Mouse (Mus musculus): ENCODE results near the gene Pola1. TPM values are rescaled to one million over a fixed set of nuclear protein-coding genes. Genes with fewer than 3 reads are reported as not detected.

The Pola1 gene
- polyA plus RNA-seq, 1 experiment, result 0.61 TPM

DNA sequence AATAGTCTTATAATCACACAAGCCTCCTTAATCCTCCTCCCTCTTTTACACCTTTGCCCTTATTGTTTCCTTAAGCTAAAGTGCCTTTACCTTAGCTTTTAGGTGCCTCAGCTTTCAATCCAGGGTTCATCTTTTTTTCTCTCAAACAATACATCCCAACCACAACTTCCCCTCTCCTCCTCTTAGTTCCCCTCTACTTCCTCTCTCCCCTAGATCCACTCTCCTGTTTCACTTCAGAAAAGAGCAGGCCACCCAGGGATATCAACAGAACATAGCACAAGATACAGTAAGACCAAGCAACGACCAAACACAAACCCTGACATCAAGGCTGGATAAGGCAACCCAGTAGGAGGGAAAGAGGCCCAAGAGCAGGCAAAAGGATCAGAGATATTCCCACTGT is 29.7 kb downstream of the Pola1 start:
- no peaks in the 10 kb centered on the region for H3K36me3 ChIP-seq (ENCODE audit: control insufficient read depth, insufficient read depth, low read length)
- no peak for DNase-seq (ENCODE audit: low read depth in 1 of 2, low spot score in 2 of 2)
- WGBS, result 42% methylated on average over 1 of the region's 1 CpGs

DNA sequence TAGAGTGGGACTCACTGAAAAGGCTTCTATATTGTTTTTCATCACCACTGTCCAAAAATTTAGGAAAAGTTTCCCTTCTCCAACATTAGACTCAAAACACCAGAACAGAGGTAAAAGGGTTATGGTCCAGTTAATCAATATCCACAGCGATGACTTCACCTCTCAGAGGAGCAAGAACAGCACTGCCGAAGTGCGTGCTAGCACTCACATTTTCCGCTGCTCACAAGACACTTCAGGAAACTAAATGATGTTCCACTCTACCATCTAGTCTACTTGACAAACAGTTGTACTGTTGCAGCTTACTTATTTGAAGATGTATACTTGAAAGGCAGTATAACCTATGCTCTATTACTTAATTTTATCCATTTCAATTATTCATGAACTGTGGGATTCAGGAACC is 37.7 kb downstream of the Pola1 start:
- no peak overlapping the region for H3K4me3 ChIP-seq (ENCODE audit: extremely low read depth, insufficient read depth, insufficient read length)
- TF ChIP-seq CTCF (IDR thresholded peaks at IDR 0.05; ENCODE audit: extremely low read depth, insufficient read depth, insufficient read length, insufficient replicate concordance), result no peak
- no peak for TF ChIP-seq POLR2A (IDR thresholded peaks at IDR 0.05; ENCODE audit: low read depth, low read length)
- no peaks in the 10 kb centered on the region for H3K4me1 ChIP-seq (ENCODE audit: control insufficient read depth, insufficient read depth, insufficient read length)
- no peak overlapping the region for H3K27ac ChIP-seq (ENCODE audit: insufficient read depth, low read length)
- no peak for DNase-seq (ENCODE audit: low read depth in 1 of 2, low spot score in 2 of 2)
- H3K36me3 ChIP-seq (ENCODE audit: control insufficient read depth, insufficient read depth, low read length), result no peaks in the 10 kb centered on the region
- 94% methylated on average over 4 of the region's 4 CpGs for WGBS
- no peaks in the 10 kb centered on the region for H3K27me3 ChIP-seq (ENCODE audit: control insufficient read depth, insufficient read depth, low read length)

More for the DNA sequence above, 29.7 kb downstream of the Pola1 start:
- TF ChIP-seq CTCF (IDR thresholded peaks at IDR 0.05; ENCODE audit: extremely low read depth, insufficient read depth, insufficient read length, insufficient replicate concordance) (no peak), POLR2A (IDR thresholded peaks at IDR 0.05; ENCODE audit: low read depth, low read length) (no peak)
- Histone ChIP-seq H3K27me3 (ENCODE audit: control insufficient read depth, insufficient read depth, low read length) (no peaks in the 10 kb centered on the region), H3K4me1 (ENCODE audit: control insufficient read depth, insufficient read depth, insufficient read length) (no peaks in the 10 kb centered on the region), H3K27ac (ENCODE audit: insufficient read depth, low read length) (no peak overlapping the region), H3K4me3 (ENCODE audit: extremely low read depth, insufficient read depth, insufficient read length) (no peak overlapping the region)

DNA sequence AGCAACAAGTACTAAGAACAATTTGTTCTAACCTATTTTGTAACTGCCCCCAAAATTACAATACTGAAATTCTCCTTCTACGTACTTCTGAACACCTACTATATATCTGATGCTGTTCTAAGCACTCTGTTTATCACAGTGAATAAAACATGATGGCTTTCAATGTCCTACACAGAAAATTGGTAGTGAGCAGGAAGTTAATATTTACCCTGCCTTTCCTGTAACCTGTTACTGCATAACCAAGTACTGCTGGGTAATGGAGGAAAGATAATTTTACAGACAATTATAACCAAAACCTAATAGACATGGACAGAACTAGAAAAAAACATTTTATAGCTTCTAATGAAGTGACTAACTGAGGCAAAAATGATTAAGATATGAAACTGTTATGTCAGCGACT is 51.0 kb downstream of the Pola1 start:
- Histone ChIP-seq H3K4me3 (ENCODE audit: extremely low read depth, insufficient read depth, insufficient read length) (no peak overlapping the region), H3K36me3 (ENCODE audit: control insufficient read depth, insufficient read depth, low read length) (no peaks in the 10 kb centered on the region), H3K27ac (ENCODE audit: insufficient read depth, low read length) (no peak overlapping the region), H3K27me3 (ENCODE audit: control insufficient read depth, insufficient read depth, low read length) (no peaks in the 10 kb centered on the region), H3K4me1 (ENCODE audit: control insufficient read depth, insufficient read depth, insufficient read length) (no peaks in the 10 kb centered on the region)
- WGBS, result 92% methylated on average over 2 of the region's 2 CpGs
- no peak for TF ChIP-seq POLR2A (IDR thresholded peaks at IDR 0.05; ENCODE audit: low read depth, low read length)
- TF ChIP-seq CTCF (IDR thresholded peaks at IDR 0.05; ENCODE audit: extremely low read depth, insufficient read depth, insufficient read length, insufficient replicate concordance), result no peak
- no peak for DNase-seq (ENCODE audit: low read depth in 1 of 2, low spot score in 2 of 2)

DNA sequence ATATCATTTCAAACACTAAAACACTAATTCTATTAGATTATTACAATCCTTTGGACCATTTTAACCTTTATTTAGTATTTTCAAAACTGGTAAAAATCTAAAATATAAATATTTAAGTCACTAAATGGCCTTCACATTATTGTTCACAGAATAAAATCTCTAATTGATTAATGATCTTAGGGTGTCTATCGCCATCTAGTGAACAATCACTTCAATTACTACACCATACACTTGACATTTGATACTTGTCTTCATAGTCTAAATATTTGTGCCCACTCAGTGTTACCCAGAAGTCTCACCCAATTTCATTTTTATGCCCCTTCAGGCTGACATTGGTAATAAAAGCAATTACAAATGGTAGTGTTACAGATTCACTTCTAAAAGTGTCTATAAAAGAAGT is 74.8 kb downstream of the Pola1 start:
- Histone ChIP-seq H3K36me3 (ENCODE audit: control insufficient read depth, insufficient read depth, low read length) (no peaks in the 10 kb centered on the region), H3K27me3 (ENCODE audit: control insufficient read depth, insufficient read depth, low read length) (no peaks in the 10 kb centered on the region), H3K4me3 (ENCODE audit: extremely low read depth, insufficient read depth, insufficient read length) (no peak overlapping the region), H3K4me1 (ENCODE audit: control insufficient read depth, insufficient read depth, insufficient read length) (no peaks in the 10 kb centered on the region), H3K27ac (ENCODE audit: insufficient read depth, low read length) (no peak overlapping the region)
- WGBS, result 42% methylated on average over 1 of the region's 1 CpGs
- TF ChIP-seq CTCF (IDR thresholded peaks at IDR 0.05; ENCODE audit: extremely low read depth, insufficient read depth, insufficient read length, insufficient replicate concordance) (no peak), POLR2A (IDR thresholded peaks at IDR 0.05; ENCODE audit: low read depth, low read length) (no peak)
- DNase-seq (ENCODE audit: low read depth in 1 of 2, low spot score in 2 of 2), result no peak

DNA sequence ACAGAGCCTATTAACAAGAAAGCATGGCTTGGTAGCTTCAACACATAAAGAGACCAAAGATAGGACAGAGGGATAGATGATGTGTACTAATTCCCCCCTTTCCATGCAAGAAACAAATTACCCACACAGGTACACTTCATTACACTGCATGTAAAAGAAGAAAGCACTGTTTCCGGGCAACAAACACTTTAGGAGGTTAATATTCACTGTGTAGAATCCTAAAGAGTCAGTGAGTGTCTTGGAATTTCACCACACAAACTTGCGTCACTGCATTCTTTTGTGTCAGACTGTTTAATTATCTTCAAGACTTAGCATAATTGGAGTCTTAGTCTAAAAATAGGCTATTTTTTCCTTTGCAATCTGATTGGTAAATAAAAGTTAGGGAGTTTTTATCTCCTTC is 92.2 kb downstream of the Pola1 start:
- DNase-seq (ENCODE audit: low read depth in 1 of 2, low spot score in 2 of 2), result no peak
- no peaks in the 10 kb centered on the region for H3K27me3 ChIP-seq (ENCODE audit: control insufficient read depth, insufficient read depth, low read length)
- WGBS, result 89% methylated on average over 2 of the region's 2 CpGs
- no peak overlapping the region for H3K27ac ChIP-seq (ENCODE audit: insufficient read depth, low read length)
- H3K36me3 ChIP-seq (ENCODE audit: control insufficient read depth, insufficient read depth, low read length), result no peaks in the 10 kb centered on the region
- no peak overlapping the region for H3K4me3 ChIP-seq (ENCODE audit: extremely low read depth, insufficient read depth, insufficient read length)
- no peak for TF ChIP-seq CTCF (IDR thresholded peaks at IDR 0.05; ENCODE audit: extremely low read depth, insufficient read depth, insufficient read length, insufficient replicate concordance)
- no peak for TF ChIP-seq POLR2A (IDR thresholded peaks at IDR 0.05; ENCODE audit: low read depth, low read length)
- no peaks in the 10 kb centered on the region for H3K4me1 ChIP-seq (ENCODE audit: control insufficient read depth, insufficient read depth, insufficient read length)

DNA sequence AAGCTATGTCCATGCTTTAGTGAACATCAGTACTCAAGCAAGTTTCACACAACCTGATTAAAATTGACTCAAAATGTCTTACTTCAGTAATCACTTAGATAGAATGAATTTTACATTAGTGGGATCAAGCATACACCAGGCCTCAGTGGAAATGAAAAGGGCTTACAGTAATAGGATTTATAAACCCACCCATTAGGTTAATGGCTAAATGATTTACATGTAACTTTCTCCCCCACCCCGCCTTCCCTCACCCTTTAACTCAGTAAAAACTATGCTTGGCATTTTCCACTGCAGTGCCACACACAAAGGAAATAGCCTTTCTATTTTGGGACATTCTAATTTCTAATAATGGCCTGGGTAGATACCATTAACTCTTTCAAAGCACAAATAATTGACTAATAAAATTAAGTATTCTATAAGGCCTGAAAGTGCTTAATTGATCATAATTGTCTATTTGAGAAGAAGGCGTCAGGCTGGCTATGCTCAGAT is 129.0 kb downstream of the Pola1 start:
- no peak for DNase-seq (ENCODE audit: low read depth in 1 of 2, low spot score in 2 of 2)
- 86% methylated on average over 2 of the region's 2 CpGs for WGBS

DNA sequence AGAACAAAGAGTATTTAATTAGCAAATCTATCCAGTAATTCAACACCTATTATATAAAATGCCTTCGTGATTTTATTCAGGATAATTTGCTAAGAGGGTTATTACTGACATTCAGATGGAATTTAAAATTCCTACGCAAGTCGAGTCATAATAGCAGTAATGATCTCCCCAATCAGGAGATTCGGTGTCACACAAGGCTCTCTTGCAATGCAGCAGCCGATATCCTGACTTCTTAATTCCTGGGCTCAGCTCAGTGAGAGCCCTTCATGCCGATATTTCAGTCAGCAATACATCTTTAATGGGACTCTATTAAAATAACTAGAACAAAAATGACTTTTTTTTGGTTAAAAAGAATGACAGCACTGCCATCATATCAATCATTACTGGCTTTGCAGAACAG is 134.4 kb downstream of the Pola1 start:
- no peak overlapping the region for H3K4me3 ChIP-seq (ENCODE audit: extremely low read depth, insufficient read depth, insufficient read length)
- WGBS, result 89% methylated on average over 6 of the region's 6 CpGs
- TF ChIP-seq CTCF (IDR thresholded peaks at IDR 0.05; ENCODE audit: extremely low read depth, insufficient read depth, insufficient read length, insufficient replicate concordance) (no peak), POLR2A (IDR thresholded peaks at IDR 0.05; ENCODE audit: low read depth, low read length) (no peak)

More for the DNA sequence above, 129.0 kb downstream of the Pola1 start:
- no peaks in the 10 kb centered on the region for H3K4me1 ChIP-seq (ENCODE audit: control insufficient read depth, insufficient read depth, insufficient read length)
- no peaks in the 10 kb centered on the region for H3K27me3 ChIP-seq (ENCODE audit: control insufficient read depth, insufficient read depth, low read length)
- TF ChIP-seq CTCF (IDR thresholded peaks at IDR 0.05; ENCODE audit: extremely low read depth, insufficient read depth, insufficient read length, insufficient replicate concordance) (no peak), POLR2A (IDR thresholded peaks at IDR 0.05; ENCODE audit: low read depth, low read length) (no peak)
- H3K36me3 ChIP-seq (ENCODE audit: control insufficient read depth, insufficient read depth, low read length), result no peaks in the 10 kb centered on the region
- no peak overlapping the region for H3K27ac ChIP-seq (ENCODE audit: insufficient read depth, low read length)
- H3K4me3 ChIP-seq (ENCODE audit: extremely low read depth, insufficient read depth, insufficient read length), result no peak overlapping the region

More for the DNA sequence above, 134.4 kb downstream of the Pola1 start:
- no peak for DNase-seq (ENCODE audit: low read depth in 1 of 2, low spot score in 2 of 2)
- Histone ChIP-seq H3K27ac (ENCODE audit: insufficient read depth, low read length) (no peak overlapping the region), H3K36me3 (ENCODE audit: control insufficient read depth, insufficient read depth, low read length) (no peaks in the 10 kb centered on the region), H3K27me3 (ENCODE audit: control insufficient read depth, insufficient read depth, low read length) (no peaks in the 10 kb centered on the region), H3K4me1 (ENCODE audit: control insufficient read depth, insufficient read depth, insufficient read length) (no peaks in the 10 kb centered on the region)
